Mouse (Mus musculus): Measurements from ENCODE around the gene Slc35b3.

DNA sequence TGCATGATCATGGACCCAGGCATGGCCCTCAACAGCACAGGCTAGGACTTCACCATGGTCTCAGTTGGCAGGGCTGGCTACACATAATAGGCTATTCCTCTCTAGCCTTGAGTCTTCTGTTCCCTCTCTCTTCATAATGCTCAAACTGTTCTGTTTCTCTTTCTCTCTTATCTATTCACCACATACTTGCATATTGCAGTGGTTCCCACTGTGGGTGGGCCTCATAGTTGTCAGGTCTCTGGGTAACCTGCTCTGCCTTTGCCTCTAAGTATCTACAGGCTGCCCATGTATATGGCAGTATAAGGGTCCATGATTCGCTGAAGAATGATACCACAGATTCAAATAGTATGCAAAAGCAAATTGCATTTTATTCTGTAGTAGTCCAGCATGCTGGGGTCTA lies 6.8 kb upstream of the Slc35b3 start:
- TF ChIP-seq CTCF (IDR thresholded peaks at IDR 0.05; ENCODE audit: low read depth, low read length) (no peak), GATA2 (IDR thresholded peaks at IDR 0.05; ENCODE audit: borderline replicate concordance, low read depth, low read length) (no peak), TAL1 (conservative IDR thresholded peaks at IDR 0.05; ENCODE audit: low read depth, low read length) (no peak), GATA1 (IDR thresholded peaks at IDR 0.05; ENCODE audit: borderline replicate concordance, low read length) (no peak)
